Mouse (Mus musculus): ENCODE results near the gene Rbfox2.

Gene Rbfox2

GRCm38 (mm10) chr15:77196827-77197226 is 110.0 kb downstream of the Rbfox2 start:
- in situ Hi-C loops (cut with MboI, MseI) = no loop called here

GRCm38 (mm10) chr15:77196001-77196400 is 110.8 kb downstream of the Rbfox2 start:
- in situ Hi-C loops (cut with MboI, MseI) = no loop called here

GRCm38 (mm10) chr15:77192154-77192935 is 114.5 kb downstream of the Rbfox2 start:
- in situ Hi-C loops (cut with MboI, MseI) = no loop called here

- in situ Hi-C loops (cut with MboI, MseI) = no loop called here
These were observed 120.7 kb downstream of the Rbfox2 start for GRCm38 (mm10) chr15:77186096-77186495.

- in situ Hi-C loops (cut with MboI, MseI) = no loop called here
These were observed 121.2 kb downstream of the Rbfox2 start for GRCm38 (mm10) chr15:77185614-77186013.

- in situ Hi-C loops (cut with MboI, MseI) = no loop called here
These were observed 124.0 kb downstream of the Rbfox2 start for GRCm38 (mm10) chr15:77182800-77183199.

- in situ Hi-C loops (cut with MboI, MseI) = no loop called here
These were observed 132.8 kb downstream of the Rbfox2 start for GRCm38 (mm10) chr15:77174018-77174417.

- in situ Hi-C loops (cut with MboI, MseI) = no loop called here
These were observed 134.4 kb downstream of the Rbfox2 start for GRCm38 (mm10) chr15:77172414-77172813.

GRCm38 (mm10) chr15:77168781-77169180 is 138.0 kb downstream of the Rbfox2 start:
- in situ Hi-C loops (cut with MboI, MseI) = no loop called here

GRCm38 (mm10) chr15:77166225-77166732 is 140.5 kb downstream of the Rbfox2 start:
- in situ Hi-C loops (cut with MboI, MseI) = no loop called here

GRCm38 (mm10) chr15:77163336-77163735 is 143.5 kb downstream of the Rbfox2 start:
- in situ Hi-C loops (cut with MboI, MseI) = no loop called here

- in situ Hi-C loops (cut with MboI, MseI) = no loop called here
These were observed 143.9 kb downstream of the Rbfox2 start for GRCm38 (mm10) chr15:77162931-77163330.

- in situ Hi-C loops (cut with MboI, MseI) = no loop called here
These were observed 145.4 kb downstream of the Rbfox2 start for GRCm38 (mm10) chr15:77161382-77161781.

- in situ Hi-C loops (cut with MboI, MseI) = no loop called here
These were observed 146.0 kb downstream of the Rbfox2 start for GRCm38 (mm10) chr15:77160848-77161247.

GRCm38 (mm10) chr15:77156525-77156924 is 150.3 kb downstream of the Rbfox2 start:
- in situ Hi-C loops (cut with MboI, MseI) = no loop called here

- in situ Hi-C loops (cut with MboI, MseI) = no loop called here
These were observed 152.5 kb downstream of the Rbfox2 start for GRCm38 (mm10) chr15:77154248-77154785.

- in situ Hi-C loops (cut with MboI, MseI) = no loop called here
These were observed 153.2 kb downstream of the Rbfox2 start for GRCm38 (mm10) chr15:77153625-77154024.

GRCm38 (mm10) chr15:77153088-77153546 is 153.7 kb downstream of the Rbfox2 start:
- in situ Hi-C loops (cut with MboI, MseI) = no loop called here

- in situ Hi-C loops (cut with MboI, MseI) = no loop called here
These were observed 154.3 kb downstream of the Rbfox2 start for GRCm38 (mm10) chr15:77152336-77153087.

GRCm38 (mm10) chr15:77151816-77152215 is 155.0 kb downstream of the Rbfox2 start:
- in situ Hi-C loops (cut with MboI, MseI) = no loop called here

GRCm38 (mm10) chr15:77151178-77151577 is 155.6 kb downstream of the Rbfox2 start:
- in situ Hi-C loops (cut with MboI, MseI) = no loop called here

GRCm38 (mm10) chr15:77150424-77150841 is 156.4 kb downstream of the Rbfox2 start:
- in situ Hi-C loops (cut with MboI, MseI) = no loop called here

All from T-helper 1 cell (primary cell).